Mouse (Mus musculus) thymus, postnatal 4 days (tissue): ENCODE measurements around the gene Syt16.
A peak's percentile ranks its signal among the peaks of the same experiment; 100 is the strongest.

Source experiments
- DNase-seq: peaks from one replicate; pipeline ENCODE4 v3.0.0; 2021

Syt16 gene

DNA sequence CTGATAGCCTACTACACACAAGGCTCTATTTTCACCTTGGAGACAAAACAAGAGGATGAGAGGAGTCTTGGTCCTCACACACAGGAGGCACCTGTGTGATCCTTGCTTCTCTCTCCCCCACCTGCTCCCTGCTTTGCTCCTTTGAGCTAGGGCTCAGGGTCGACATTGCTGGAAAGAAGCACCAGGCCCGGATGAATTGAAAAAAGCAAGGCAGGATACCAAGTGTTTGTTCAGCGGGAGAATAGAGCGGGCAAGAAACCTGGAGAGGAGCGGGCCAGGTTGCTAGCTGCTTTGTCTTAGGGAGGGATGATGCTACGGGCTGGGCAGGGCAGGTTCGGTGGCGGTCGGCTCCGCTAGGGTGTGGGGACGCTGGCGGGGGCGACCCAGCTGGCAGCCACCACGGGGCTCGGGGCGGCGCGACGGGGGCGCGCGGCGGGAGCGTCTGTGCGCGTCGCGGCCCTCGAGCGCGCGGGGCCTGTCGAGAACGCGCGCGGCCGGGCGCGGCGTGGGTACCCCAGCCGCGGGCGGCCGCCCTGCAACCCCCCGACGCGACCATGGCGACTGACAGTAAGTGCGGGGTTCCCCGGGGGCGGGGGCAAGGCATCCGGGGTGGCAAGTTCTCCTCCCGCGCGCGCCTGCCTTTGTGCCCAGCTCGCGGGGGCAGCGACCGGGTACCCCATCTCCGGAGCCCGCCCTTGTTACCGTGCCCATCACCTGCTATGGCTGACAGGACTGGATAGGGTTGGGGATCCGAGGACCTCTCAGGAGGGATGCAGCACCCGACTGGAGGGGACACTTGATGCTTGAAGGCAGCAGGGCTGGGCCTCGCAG lies at the start of gene Syt16:
Gene Syt16 (plus strand): TSS at position 365 of the 831 bp plus-strand sequence.
- peak; percentile 64 for DNase-seq

GRCm38 (mm10) chr12:73948415-73948814 lies 49.0 kb upstream of the Syt16 start:
- DNase-seq, result no peak

DNA sequence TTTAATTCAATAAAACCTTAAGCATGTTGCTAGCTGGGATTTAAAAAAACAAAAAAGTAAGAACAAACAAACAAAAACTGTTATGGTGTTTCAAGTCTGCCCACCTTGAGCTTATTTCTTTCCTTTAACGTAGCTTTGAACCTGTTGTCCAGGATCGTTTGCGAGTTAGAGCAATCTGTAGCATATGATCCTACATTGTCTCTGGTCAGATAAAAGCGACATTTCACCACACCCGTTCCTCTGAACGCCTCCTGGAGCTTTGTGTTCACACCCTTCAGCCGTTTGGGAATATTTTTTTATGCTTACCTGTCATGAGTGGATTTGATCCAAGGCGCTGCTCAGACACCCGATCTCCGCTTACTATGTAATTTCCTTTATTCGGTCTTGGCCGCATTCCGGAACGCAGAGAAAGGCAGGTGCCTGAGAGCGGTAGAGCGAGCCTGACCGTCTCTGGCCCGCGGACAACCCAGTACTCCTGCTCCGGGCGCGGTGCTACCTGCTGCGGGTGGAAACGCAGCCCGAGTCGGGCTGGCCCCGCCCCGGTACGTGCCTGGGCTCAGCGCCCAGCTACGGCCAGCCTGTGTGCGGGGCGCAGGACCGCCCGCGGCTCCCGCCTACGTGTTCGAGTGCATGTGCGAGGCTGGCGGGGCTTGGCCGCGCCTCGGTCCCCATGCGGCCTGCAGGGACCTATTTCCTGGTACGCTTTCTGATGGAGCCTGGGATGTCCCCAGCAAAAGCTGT lies 48.0 kb upstream of the Syt16 start:
- peak; percentile 29 for DNase-seq

- peak; percentile 82 for DNase-seq
Observed at GRCm38 (mm10) chr12:73952879-73953278, 44.6 kb upstream of the Syt16 start.

GRCm38 (mm10) chr12:73953420-73954186 lies 43.9 kb upstream of the Syt16 start:
- peak; percentile 44 for DNase-seq

GRCm38 (mm10) chr12:73954785-73955184 lies 42.7 kb upstream of the Syt16 start:
- no peak for DNase-seq

- no peak for DNase-seq
Observed at GRCm38 (mm10) chr12:73957676-73958075, 39.8 kb upstream of the Syt16 start.

DNA sequence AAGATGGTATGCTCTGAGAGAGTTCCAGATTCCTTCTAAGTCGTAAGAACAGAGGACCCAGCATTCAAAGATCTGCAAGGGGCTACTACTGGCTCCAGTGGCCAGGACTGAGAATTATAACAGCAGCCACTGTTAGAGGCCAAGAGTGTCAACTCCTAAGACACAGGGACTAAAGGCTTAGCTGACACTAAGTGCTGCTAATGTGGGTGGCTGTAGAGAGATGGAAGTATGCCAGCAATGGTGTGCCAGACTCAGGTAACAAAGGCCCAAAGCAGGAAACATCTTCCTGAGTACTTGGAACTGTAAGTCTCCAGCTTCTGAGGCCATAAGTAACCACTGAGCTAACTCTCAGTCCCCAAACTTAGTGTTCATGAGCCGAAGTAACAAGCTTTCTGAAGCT lies 38.6 kb upstream of the Syt16 start:
- DNase-seq, result no peak

- peak; percentile 98 for DNase-seq
Observed at GRCm38 (mm10) chr12:73964291-73965281, 32.9 kb upstream of the Syt16 start, which contains the start of gene Snapc1. TSS of gene Snapc1 (plus strand) at chr12:73964481.

- no peak for DNase-seq
Observed at GRCm38 (mm10) chr12:73969142-73969541, 28.3 kb upstream of the Syt16 start.

- DNase-seq, result no peak
Observed at GRCm38 (mm10) chr12:73974584-73974983, 22.9 kb upstream of the Syt16 start.

DNA sequence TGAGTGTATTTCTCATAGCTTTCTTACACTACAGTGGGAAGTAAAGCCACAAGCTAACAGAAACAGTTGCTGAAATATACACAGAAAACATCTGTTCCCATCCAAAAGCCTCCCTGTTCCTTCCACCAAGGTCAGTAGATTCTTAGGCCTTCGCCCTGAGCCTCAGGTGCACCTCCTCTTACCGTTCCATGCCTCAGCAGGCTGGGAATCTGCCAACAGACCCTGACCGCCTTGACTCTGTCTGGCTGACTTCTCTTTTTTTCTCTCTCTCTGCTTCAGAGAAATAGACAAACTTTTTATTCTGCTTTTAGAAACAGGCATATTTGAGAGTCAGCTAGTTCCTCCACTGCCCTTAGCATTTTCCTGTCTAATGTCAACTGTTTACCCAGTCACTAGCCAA lies 19.3 kb upstream of the Syt16 start:
- DNase-seq, result no peak

- no peak for DNase-seq
Observed at GRCm38 (mm10) chr12:73979667-73980066, 17.8 kb upstream of the Syt16 start.

DNA sequence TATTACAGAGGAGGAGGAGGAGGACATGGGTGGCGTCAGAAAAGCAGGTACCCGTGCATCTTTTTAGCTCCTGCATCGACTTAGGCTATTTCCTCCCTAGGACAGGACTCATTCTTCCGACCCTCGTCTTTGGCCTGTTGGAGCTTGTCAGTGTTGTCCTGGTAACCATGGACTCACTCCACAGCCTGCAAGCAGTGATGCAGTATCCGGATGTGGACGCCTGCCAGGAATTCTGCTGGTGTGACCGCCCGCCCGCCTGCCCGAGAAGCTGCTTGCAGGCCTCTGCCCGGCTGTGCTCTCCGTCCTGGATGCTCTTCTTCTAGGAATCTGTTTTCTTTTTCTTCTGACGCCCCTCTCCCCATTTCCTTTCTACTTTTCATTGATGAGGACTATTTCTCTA lies 14.9 kb upstream of the Syt16 start:
- DNase-seq, result no peak

- DNase-seq, result no peak
Observed at GRCm38 (mm10) chr12:73986299-73986698, 11.2 kb upstream of the Syt16 start.

GRCm38 (mm10) chr12:73988393-73989008 lies 9.0 kb upstream of the Syt16 start:
- no peak for DNase-seq

GRCm38 (mm10) chr12:73989594-73989993 lies 7.9 kb upstream of the Syt16 start:
- peak; percentile 88 for DNase-seq

- no peak for DNase-seq
Observed at GRCm38 (mm10) chr12:73996906-73997296, 560 bp upstream of the Syt16 start.

DNA sequence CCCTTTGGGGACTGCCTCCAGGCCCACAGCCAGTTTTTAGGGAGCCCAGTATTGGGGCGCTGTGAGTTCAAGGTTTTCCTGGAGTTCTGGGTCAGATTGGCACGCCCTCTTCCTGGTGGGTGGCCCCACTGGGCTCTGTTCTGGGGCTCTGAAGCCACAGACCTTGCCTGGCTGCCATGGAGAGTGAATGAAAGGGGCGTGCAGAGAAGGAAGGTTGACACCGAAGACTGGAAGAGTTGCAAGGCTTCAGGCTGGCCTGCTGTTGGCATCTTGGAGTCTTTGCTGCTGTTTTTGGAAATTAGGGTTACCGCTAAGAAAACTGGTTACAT lies 631 bp downstream of the Syt16 start:
- no peak for DNase-seq

GRCm38 (mm10) chr12:74002449-74002848 lies 5.0 kb downstream of the Syt16 start:
- DNase-seq, result no peak

DNA sequence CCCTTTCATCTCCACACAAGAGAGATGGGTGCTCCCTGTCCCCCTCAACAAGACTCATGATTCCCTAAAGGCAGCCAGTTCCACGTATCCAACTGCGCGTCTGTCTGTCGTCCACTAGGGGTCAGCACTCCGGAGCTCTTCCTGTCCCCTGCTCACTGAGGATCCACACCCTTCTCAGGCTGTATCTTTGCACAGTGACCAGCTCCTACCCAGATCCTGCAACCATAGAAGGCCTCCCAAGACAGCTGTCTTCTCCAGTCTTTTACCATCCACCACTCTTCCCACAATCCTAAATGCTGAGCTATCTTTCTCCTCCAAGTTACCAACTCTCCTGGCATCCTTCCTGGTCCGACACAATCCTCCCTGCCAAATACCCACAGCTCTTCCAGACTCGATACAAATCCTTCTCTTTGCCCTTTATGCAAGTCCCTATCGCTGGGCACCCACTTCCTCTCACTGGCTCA lies 12.0 kb downstream of the Syt16 start:
- peak; percentile 59 for DNase-seq

GRCm38 (mm10) chr12:74013739-74014138 lies 16.3 kb downstream of the Syt16 start:
- DNase-seq, result peak; percentile 80
